Mouse (Mus musculus) intestine, postnatal 0 days (tissue): ENCODE measurements around the gene Max. TPM values are rescaled to one million over a fixed set of nuclear protein-coding genes. Genes with fewer than 3 reads are reported as not detected.

Experiments used
- ATAC-seq: fragments of 200-750 bp; cut with Nextera tagmentation; 2 replicates; pipeline ENCODE4 v1.8.0; 2017; ENCODE audit warnings: mild to moderate bottlenecking, moderate TSS enrichment, moderate library complexity
- H3K27ac ChIP-seq: fragments of 300-500 bp; sonication (generic); 2 replicates; pipeline ENCODE4 v1.5.1; 2014; ENCODE audit warnings: mild to moderate bottlenecking, low read depth, low read length, moderate library complexity
- H3K27me3 ChIP-seq: fragments of 300-500 bp; sonication (generic); replicated peaks from 2 replicates; pipeline ENCODE4 v1.6.1; 2014; ENCODE audit warnings: low read length, mixed read lengths; ENCODE audit not compliant: control insufficient read depth, insufficient read depth
- H3K36me3 ChIP-seq: fragments of 300-500 bp; sonication (generic); 2 replicates; pipeline ENCODE4 v1.6.1; 2014; ENCODE audit warnings: mild to moderate bottlenecking, moderate library complexity; ENCODE audit not compliant: control insufficient read depth, insufficient read depth
- H3K4me1 ChIP-seq: fragments of 300-500 bp; sonication (generic); replicated peaks from 2 replicates; pipeline ENCODE4 v1.6.1; 2014; ENCODE audit warnings: antibody characterized with exemption, low read length, mixed read lengths; ENCODE audit not compliant: control insufficient read depth, insufficient read depth
- H3K4me2 ChIP-seq: fragments of 300-500 bp; sonication (generic); replicated peaks from 2 replicates; pipeline ENCODE4 v1.6.1; 2014; ENCODE audit warnings: low read depth, mild to moderate bottlenecking, moderate library complexity
- H3K4me3 ChIP-seq: fragments of 300-500 bp; sonication (generic); 2 replicates; pipeline ENCODE4 v1.5.1; 2014; ENCODE audit warnings: low read depth, low read length
- H3K9ac ChIP-seq: fragments of 300-500 bp; sonication (generic); 2 replicates; pipeline ENCODE4 v1.6.1; 2014; ENCODE audit warnings: mild to moderate bottlenecking, low read depth, low read length
- H3K9me3 ChIP-seq: fragments of 300-500 bp; sonication (generic); 2 replicates; pipeline ENCODE4 v1.6.1; 2016; ENCODE audit warnings: mixed run types; ENCODE audit not compliant: control insufficient read depth
- CTCF ChIP-seq: sonication (generic); IDR thresholded peaks from 2 replicates; pipeline ENCODE4 v1.5.1; 2016; ENCODE audit warnings: low read depth, mild to moderate bottlenecking, control low read depth, antibody characterized with exemption, moderate library complexity
- WGBS: fragments of 180-500 bp; shearing (Covaris S2); extraction: QIAGEN DNeasy Blood & Tissue Kit; methylation state at CpG from one replicate; pipeline ENCODE4 v1.1.7; 2014; 5-methylcytosine and 5-hydroxymethylcytosine counted together
- polyA plus RNA-seq: library from polyadenylated mRNA; unstranded; fragments of >200 nt; fragmentation: Nextera tagmentation; extraction: Ambion mirVana; gene quantifications from 2 replicates; pipeline ENCODE4 v1.2.1, GENCODE M21; 2015

Max gene
- polyA plus RNA-seq, 1 experiment from 2014 or later: 24.7 TPM

GRCm38 (mm10) chr12:77001312-77001711 lies 39.3 kb upstream of the Max start:
- no peaks in the 10 kb centered on the region for H3K36me3 ChIP-seq
- WGBS: 69% methylated on average over 1 of the region's 1 CpGs

GRCm38 (mm10) chr12:77000705-77001284 lies 38.8 kb upstream of the Max start:
- no peak overlapping the region for H3K4me3 ChIP-seq
- no peaks in the 10 kb centered on the region for H3K36me3 ChIP-seq
- peak; percentile 57 for TF ChIP-seq CTCF
- peaks cover 3% of the 10 kb centered on the region; the same call in 1 of the 2 replicates for H3K27me3 ChIP-seq
- no peak overlapping the region for H3K4me2 ChIP-seq
- no peak for ATAC-seq
- H3K4me1 ChIP-seq: no peaks in the 10 kb centered on the region
- 34% methylated on average over 6 of the region's 6 CpGs for WGBS
- no peak overlapping the region for H3K27ac ChIP-seq
- no peaks in the 10 kb centered on the region for H3K9me3 ChIP-seq
- H3K9ac ChIP-seq: no peak overlapping the region

More at GRCm38 (mm10) chr12:77001312-77001711, 39.3 kb upstream of the Max start:
- peaks cover 3% of the 10 kb centered on the region; the same call in 1 of the 2 replicates for H3K27me3 ChIP-seq
- no peaks in the 10 kb centered on the region for H3K4me1 ChIP-seq
- H3K4me2 ChIP-seq: no peak overlapping the region
- TF ChIP-seq CTCF: no peak
- no peak for ATAC-seq
- no peak overlapping the region for H3K4me3 ChIP-seq
- H3K9ac ChIP-seq: no peak overlapping the region
- H3K9me3 ChIP-seq: no peaks in the 10 kb centered on the region
- H3K27ac ChIP-seq: no peak overlapping the region

- 13% methylated on average over 4 of the region's 4 CpGs for WGBS
- no peak for ATAC-seq
- H3K4me2 ChIP-seq: no peak overlapping the region
- no peaks in the 10 kb centered on the region for H3K36me3 ChIP-seq
- no peak overlapping the region for H3K27ac ChIP-seq
- H3K4me1 ChIP-seq: no peaks in the 10 kb centered on the region
- H3K4me3 ChIP-seq: no peak overlapping the region
- H3K9me3 ChIP-seq: no peaks in the 10 kb centered on the region
- H3K9ac ChIP-seq: no peak overlapping the region
- peak; percentile 83 for TF ChIP-seq CTCF
- H3K27me3 ChIP-seq: peaks cover 3% of the 10 kb centered on the region; the same call in 1 of the 2 replicates
Observed at GRCm38 (mm10) chr12:77000096-77000704, 38.2 kb upstream of the Max start.

DNA sequence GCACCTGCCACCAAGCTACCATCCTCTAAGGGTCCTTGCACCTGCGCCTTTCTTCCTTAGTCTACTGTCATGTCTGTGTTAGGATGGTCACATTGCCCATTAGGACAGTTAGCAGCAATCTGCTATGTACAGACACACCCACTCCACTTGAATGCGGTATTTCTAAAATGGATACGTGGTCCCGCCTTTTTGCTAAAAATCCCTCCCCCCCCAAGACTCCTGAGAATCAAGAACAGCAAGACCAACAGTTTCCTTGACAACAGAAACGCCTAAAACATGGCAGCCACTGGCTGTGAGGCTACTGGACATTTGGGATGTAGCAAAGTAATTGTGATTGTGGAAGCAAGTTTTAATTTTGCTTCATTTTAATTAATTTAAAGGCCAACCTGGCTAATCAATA lies 32.8 kb upstream of the Max start:
- no peak for ATAC-seq
- no peak for TF ChIP-seq CTCF
- peaks cover 3% of the 10 kb centered on the region; the same call in 1 of the 2 replicates for H3K27me3 ChIP-seq
- H3K4me1 ChIP-seq: no peaks in the 10 kb centered on the region
- H3K36me3 ChIP-seq: no peaks in the 10 kb centered on the region
- H3K4me3 ChIP-seq: no peak overlapping the region
- no peaks in the 10 kb centered on the region for H3K9me3 ChIP-seq
- H3K9ac ChIP-seq: no peak overlapping the region
- 88% methylated on average over 5 of the region's 5 CpGs for WGBS
- no peak overlapping the region for H3K4me2 ChIP-seq
- H3K27ac ChIP-seq: no peak overlapping the region

DNA sequence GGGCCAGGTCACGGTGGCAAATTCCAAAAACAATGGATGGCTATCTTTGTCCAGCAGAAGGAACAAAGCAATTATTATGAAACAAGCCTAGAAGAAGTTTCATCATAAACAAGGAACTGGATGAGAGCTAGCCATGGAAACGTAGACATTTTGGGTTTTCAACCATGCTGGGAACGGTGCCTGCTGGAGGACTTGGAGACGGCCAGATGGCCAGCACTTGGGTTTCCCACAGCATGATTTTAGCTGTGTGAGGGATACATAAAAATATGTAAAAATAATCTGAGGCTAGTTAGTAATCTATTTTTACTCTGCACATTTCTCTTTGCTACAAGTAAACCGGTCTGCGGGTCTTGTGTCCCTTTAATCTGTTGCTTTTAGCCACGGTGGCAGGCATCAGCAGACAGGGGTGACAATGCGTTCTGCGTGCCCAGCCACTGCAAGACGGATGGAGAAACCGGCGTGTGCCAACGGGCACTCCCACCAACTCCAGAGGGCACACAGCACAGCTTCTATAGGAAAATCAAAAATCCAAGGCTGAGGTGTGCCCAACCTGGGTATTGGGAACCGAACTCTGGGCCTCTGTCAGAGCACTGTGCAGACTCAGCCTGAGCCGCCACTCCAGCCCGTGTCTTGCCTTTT lies 31.0 kb upstream of the Max start:
- H3K9me3 ChIP-seq: no peaks in the 10 kb centered on the region
- H3K4me2 ChIP-seq: no peak overlapping the region
- no peak for TF ChIP-seq CTCF
- H3K27ac ChIP-seq: no peak overlapping the region
- H3K9ac ChIP-seq: no peak overlapping the region
- no peaks in the 10 kb centered on the region for H3K27me3 ChIP-seq
- no peaks in the 10 kb centered on the region for H3K36me3 ChIP-seq
- 90% methylated on average over 16 of the region's 16 CpGs for WGBS
- H3K4me3 ChIP-seq: no peak overlapping the region
- no peaks in the 10 kb centered on the region for H3K4me1 ChIP-seq
- ATAC-seq: no peak

DNA sequence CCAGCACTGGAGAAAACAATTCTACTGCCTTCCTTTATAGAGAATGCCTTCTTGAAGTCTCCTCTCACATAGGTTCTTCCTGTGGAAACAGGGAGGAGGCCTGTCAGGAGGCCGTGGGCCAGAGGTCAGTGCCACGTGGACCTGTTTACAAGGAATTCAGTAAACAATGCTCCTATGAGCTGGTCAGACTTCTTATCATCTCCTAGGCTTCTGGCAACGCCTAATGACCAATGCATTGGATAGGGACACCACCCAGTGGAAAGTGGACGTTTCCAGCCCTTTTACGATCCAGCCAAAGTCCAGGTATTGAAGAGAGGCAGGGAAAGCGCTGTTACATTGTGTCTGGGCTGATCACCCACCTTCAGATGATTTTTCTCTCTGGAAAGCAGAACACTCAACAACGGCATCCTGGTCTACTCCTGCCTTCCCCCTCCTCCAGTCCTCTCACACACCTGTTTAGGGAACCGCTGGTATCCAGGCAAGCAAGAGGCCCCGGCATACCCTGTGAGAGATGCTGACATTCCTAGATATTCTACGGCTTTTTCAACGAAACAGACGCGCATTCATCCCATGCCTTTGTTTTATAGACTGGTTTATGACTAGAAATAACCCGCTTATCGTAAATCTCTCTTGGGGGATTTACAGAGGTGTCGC lies 20.9 kb upstream of the Max start:
- no peak overlapping the region for H3K9ac ChIP-seq
- no peak overlapping the region for H3K4me3 ChIP-seq
- WGBS: 25% methylated on average over 16 of the region's 16 CpGs
- peak; percentile 54 for TF ChIP-seq CTCF
- ATAC-seq: peak; percentile 89
- H3K27me3 ChIP-seq: no peaks in the 10 kb centered on the region
- peak overlapping the region; percentile 21 for H3K4me2 ChIP-seq
- peak overlapping the region; percentile 64 for H3K27ac ChIP-seq
- H3K4me1 ChIP-seq: no peaks in the 10 kb centered on the region
- H3K36me3 ChIP-seq: no peaks in the 10 kb centered on the region
- H3K9me3 ChIP-seq: no peaks in the 10 kb centered on the region
